Mouse (Mus musculus) lung, adult 2 months (tissue): ENCODE data around the gene Mrgprd.

Experiments used
- CTCF ChIP-seq: fragments of 200-500 bp; IDR thresholded peaks from 2 replicates; pipeline ENCODE4 v1.5.1; 2011; ENCODE audit warnings: mild to moderate bottlenecking, low read length, control low read depth; ENCODE audit not compliant: insufficient read depth
- POLR2A ChIP-seq: fragments of 200-500 bp; IDR thresholded peaks from 2 replicates; pipeline ENCODE4 v1.6.1; 2011; ENCODE audit warnings: low read depth, mild to moderate bottlenecking, control low read depth, low read length, borderline replicate concordance; ENCODE audit errors: extremely low read depth

GRCm38 (mm10) chr7:145330641-145331040 lies 16.0 kb downstream of the Mrgprd start:
- TF ChIP-seq CTCF: no peak
- no peak for TF ChIP-seq POLR2A
